Mouse (Mus musculus): Measurements from ENCODE around the gene Kcnn1.

- no peak for TF ChIP-seq CTCF (IDR thresholded peaks at IDR 0.05; ENCODE audit: low read depth, low read length)
- no peak for TF ChIP-seq POLR2A (IDR thresholded peaks at IDR 0.05; ENCODE audit: insufficient read depth, low read length)
These were observed 16.4 kb upstream of the Kcnn1 start for GRCm38 (mm10) chr8:70879500-70879899.
